Mouse (Mus musculus): ENCODE measurements around the gene Cs. TPM values are rescaled to one million over a fixed set of nuclear protein-coding genes. Genes with fewer than 3 reads are reported as not detected.

The Cs gene
- polyA plus RNA-seq, 1 experiment from 2014 or later, result 265 TPM

- Histone ChIP-seq H3K27me3 (ENCODE audit: poor library complexity, severe bottlenecking) (no peaks in the 10 kb centered on the region), H3K36me3 (replicated peaks) (peaks cover 100% of the 10 kb centered on the region), H3K9me3 (no peaks in the 10 kb centered on the region), H3K4me3 (no peak overlapping the region), H3K27ac (no peak overlapping the region), H3K4me1 (no peaks in the 10 kb centered on the region)
- no peak for DNase-seq (ENCODE audit: extremely low spot score, low spot score)
- 89% methylated on average over 7 of the region's 7 CpGs for WGBS
These were observed 48.4 kb downstream of the Cs start for GRCm38 (mm10) chr10:128385902-128386301.

GRCm38 (mm10) chr10:128388941-128389340, 51.4 kb downstream of the Cs start:
- Histone ChIP-seq H3K27ac (no peak overlapping the region), H3K4me3 (no peak overlapping the region), H3K4me1 (peaks cover 10% of the 10 kb centered on the region; the same call in 1 of the 2 replicates), H3K9me3 (no peaks in the 10 kb centered on the region), H3K36me3 (replicated peaks) (peaks cover 100% of the 10 kb centered on the region), H3K27me3 (ENCODE audit: poor library complexity, severe bottlenecking) (no peaks in the 10 kb centered on the region)
- 94% methylated on average over 14 of the region's 14 CpGs for WGBS
- DNase-seq (ENCODE audit: extremely low spot score, low spot score), result no peak

DNA sequence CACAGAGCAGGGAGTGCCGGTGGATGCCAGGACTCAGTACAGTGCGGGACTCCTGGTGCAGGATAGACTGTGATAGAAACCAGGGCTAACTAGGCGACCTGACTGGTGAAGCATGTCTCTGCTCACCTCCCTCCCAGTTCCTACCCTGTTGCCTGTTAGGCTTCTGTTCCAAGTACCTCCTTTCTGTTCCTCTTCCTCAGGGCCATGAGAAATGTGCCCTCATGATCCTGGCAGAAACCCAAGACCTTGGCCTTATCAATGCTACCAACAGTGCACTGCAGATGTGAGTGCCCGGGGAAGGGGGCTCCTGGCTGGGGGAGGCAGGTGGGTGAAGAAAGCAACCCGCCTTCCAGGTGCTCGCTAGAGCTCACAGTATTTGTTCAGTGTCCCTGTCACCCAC, 52.0 kb downstream of the Cs start:
- peaks cover 100% of the 10 kb centered on the region for H3K36me3 ChIP-seq (replicated peaks)
- no peaks in the 10 kb centered on the region for H3K27me3 ChIP-seq (ENCODE audit: poor library complexity, severe bottlenecking)
- WGBS, result 92% methylated on average over 6 of the region's 6 CpGs

DNA sequence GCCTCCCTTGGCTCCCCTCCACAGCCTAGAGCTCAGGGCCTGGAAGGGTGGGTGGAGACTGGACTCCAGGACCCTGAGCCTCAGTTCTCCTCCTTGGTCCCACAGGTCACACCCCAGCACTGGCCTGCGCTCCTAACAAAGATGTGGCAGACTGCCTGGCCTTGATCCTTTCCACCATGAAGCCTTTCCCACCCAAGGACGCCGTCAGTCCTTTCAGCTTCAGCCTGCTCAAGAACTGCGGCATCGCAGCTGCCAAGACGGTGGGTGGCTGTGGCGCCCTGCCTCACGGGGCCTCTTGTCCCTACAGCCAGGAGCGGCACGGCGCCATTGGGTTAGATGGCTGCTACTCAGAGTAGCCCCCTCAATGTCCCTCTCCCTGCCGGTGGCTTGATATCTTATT, 52.8 kb downstream of the Cs start:
- H3K27ac ChIP-seq, result no peak overlapping the region
- no peaks in the 10 kb centered on the region for H3K9me3 ChIP-seq
- peaks cover 100% of the 10 kb centered on the region for H3K36me3 ChIP-seq (replicated peaks)
- 91% methylated on average over 12 of the region's 12 CpGs for WGBS
- DNase-seq (ENCODE audit: extremely low spot score, low spot score), result no peak
- no peak overlapping the region for H3K4me3 ChIP-seq
- no peaks in the 10 kb centered on the region for H3K27me3 ChIP-seq (ENCODE audit: poor library complexity, severe bottlenecking)
- H3K4me1 ChIP-seq, result peaks cover 18% of the 10 kb centered on the region; the same call in 1 of the 2 replicates

More for the DNA sequence above, 52.0 kb downstream of the Cs start:
- no peak overlapping the region for H3K4me3 ChIP-seq
- peaks cover 15% of the 10 kb centered on the region; the same call in 1 of the 2 replicates for H3K4me1 ChIP-seq
- H3K27ac ChIP-seq, result no peak overlapping the region
- no peaks in the 10 kb centered on the region for H3K9me3 ChIP-seq
- no peak for DNase-seq (ENCODE audit: extremely low spot score, low spot score)

DNA sequence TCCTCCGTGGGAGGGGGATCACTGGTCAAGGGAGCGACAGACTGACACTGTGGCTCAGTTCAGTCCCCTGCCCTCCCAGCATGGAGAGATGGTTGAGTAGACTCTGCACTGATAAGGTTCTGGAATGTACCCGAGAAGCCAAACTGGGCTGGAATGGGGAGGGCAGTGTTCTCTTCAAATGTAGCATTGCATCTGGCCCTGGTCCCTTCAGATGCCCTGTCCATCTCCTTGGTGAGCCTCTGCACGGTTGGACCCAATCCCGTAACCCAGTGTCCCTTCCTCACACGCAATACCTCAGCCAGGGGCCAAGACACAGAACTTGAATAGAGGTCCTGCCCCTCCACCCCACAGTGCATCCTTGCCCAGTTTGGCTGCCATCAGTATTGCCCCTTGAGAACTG, 54.3 kb downstream of the Cs start:
- Histone ChIP-seq H3K27ac (no peak overlapping the region), H3K4me1 (peaks cover 28% of the 10 kb centered on the region), H3K36me3 (replicated peaks) (peaks cover 100% of the 10 kb centered on the region), H3K27me3 (ENCODE audit: poor library complexity, severe bottlenecking) (no peaks in the 10 kb centered on the region), H3K4me3 (no peak overlapping the region), H3K9me3 (no peaks in the 10 kb centered on the region)
- DNase-seq (ENCODE audit: extremely low spot score, low spot score), result no peak
- WGBS, result 79% methylated on average over 6 of the region's 6 CpGs

GRCm38 (mm10) chr10:128396017-128396673, 58.6 kb downstream of the Cs start:
- no peak for DNase-seq (ENCODE audit: extremely low spot score, low spot score)
- Histone ChIP-seq H3K27me3 (ENCODE audit: poor library complexity, severe bottlenecking) (no peaks in the 10 kb centered on the region), H3K4me1 (peaks cover 52% of the 10 kb centered on the region), H3K4me3 (no peak overlapping the region), H3K27ac (no peak overlapping the region), H3K36me3 (replicated peaks) (peaks cover 72% of the 10 kb centered on the region), H3K9me3 (no peaks in the 10 kb centered on the region)
- 77% methylated on average over 11 of the region's 11 CpGs for WGBS

DNA sequence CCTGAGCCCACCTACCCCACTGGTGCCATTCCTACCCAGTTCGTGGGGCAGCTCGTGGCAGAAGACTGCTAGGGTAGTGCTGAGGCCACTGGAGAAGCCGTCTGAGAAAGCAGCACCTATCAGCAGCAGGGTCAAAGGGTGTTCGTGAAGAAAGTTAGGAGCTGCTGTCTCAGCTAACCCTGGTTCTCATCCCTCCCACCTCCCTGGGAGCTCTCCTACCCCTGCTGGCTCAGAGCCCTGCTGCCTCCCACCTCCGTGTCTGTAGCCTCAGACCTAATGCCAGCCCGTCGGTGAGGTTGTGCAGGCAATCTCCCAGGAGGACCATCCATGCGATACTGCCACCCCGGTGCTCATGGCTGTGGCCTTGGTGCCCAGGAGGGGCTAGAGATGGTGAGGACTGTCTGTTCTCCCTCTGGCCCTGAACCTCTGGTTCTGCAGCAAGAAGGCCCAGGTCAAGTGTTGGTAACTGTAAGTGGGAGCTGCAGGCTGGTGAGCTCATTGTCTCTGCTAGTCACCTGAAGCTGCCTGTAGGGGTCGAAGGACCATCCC, 59.3 kb downstream of the Cs start:
- no peaks in the 10 kb centered on the region for H3K27me3 ChIP-seq (ENCODE audit: poor library complexity, severe bottlenecking)
- no peak overlapping the region; the same call in 1 of the 2 replicates for H3K4me3 ChIP-seq
- peaks cover 56% of the 10 kb centered on the region for H3K4me1 ChIP-seq
- H3K36me3 ChIP-seq (replicated peaks), result peaks cover 72% of the 10 kb centered on the region
- no peak for DNase-seq (ENCODE audit: extremely low spot score, low spot score)
- WGBS, result 79% methylated on average over 10 of the region's 10 CpGs
- no peak overlapping the region for H3K27ac ChIP-seq
- H3K9me3 ChIP-seq, result no peaks in the 10 kb centered on the region

GRCm38 (mm10) chr10:128397466-128397865, 59.9 kb downstream of the Cs start:
- no peak for DNase-seq (ENCODE audit: extremely low spot score, low spot score)
- Histone ChIP-seq H3K27me3 (ENCODE audit: poor library complexity, severe bottlenecking) (no peaks in the 10 kb centered on the region), H3K4me1 (peaks cover 56% of the 10 kb centered on the region), H3K4me3 (no peak overlapping the region), H3K9me3 (no peaks in the 10 kb centered on the region), H3K27ac (no peak overlapping the region), H3K36me3 (replicated peaks) (peaks cover 68% of the 10 kb centered on the region)
- 71% methylated on average over 7 of the region's 7 CpGs for WGBS

- Histone ChIP-seq H3K27me3 (ENCODE audit: poor library complexity, severe bottlenecking) (no peaks in the 10 kb centered on the region), H3K9me3 (no peaks in the 10 kb centered on the region), H3K36me3 (replicated peaks) (peaks cover 62% of the 10 kb centered on the region), H3K4me3 (no peak overlapping the region; the same call in 1 of the 2 replicates), H3K4me1 (peaks cover 37% of the 10 kb centered on the region), H3K27ac (no peak overlapping the region)
- no peak for DNase-seq (ENCODE audit: extremely low spot score, low spot score)
- WGBS, result 35% methylated on average over 5 of the region's 5 CpGs
These were observed 62.8 kb downstream of the Cs start for GRCm38 (mm10) chr10:128400338-128400737.

DNA sequence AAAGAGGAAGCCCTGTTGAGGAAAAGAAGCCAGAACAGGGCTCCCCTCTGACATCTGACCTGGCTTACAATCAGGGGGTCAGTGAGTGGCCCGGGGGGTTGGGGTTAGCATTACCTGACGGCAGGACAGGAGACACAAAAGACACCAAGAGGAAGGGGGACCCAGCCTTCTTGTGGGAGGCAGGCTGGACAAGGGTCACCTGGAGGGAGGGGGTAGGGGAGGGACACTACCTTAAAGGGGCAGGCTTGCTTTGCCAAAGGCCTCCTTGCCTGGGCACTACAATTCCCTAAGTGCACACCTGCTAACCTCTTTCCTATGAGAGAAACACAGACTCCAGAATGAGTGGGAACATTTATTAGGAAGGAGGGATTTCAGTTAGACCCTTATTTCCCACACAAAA, 63.5 kb downstream of the Cs start, which contains the start of gene Slc39a5:
Gene Slc39a5 (minus strand): TSS at position 174 of the 400 bp plus-strand sequence.
- no peak for DNase-seq (ENCODE audit: extremely low spot score, low spot score)
- Histone ChIP-seq H3K27me3 (ENCODE audit: poor library complexity, severe bottlenecking) (no peaks in the 10 kb centered on the region), H3K4me1 (peaks cover 31% of the 10 kb centered on the region), H3K36me3 (replicated peaks) (peaks cover 62% of the 10 kb centered on the region), H3K4me3 (no peak within 1 kb of the TSS; the same call in 1 of the 2 replicates), H3K27ac (no peak within 1 kb of the TSS), H3K9me3 (no peaks in the 10 kb centered on the region)
- WGBS, result 12% methylated on average over 2 of the region's 2 CpGs

DNA sequence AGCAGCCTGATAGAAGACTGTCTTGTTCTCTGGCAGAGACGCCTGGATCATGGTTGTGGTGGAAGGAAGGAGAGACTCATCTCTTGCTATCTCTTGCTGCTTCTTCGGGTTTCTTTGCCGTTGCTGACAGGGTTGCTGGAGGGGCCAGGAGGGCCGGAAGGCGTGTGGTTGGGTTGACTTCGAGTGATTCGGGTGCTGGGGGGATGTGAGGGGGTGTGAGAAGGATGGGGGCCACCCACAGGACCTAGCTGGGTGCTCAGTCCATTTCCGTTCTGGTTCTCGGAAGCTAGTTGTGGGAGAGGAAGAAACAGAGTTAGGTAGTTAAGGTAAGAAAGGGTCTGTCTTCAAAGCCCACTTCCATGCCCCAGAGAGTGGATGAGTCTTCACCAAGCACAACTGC, 64.1 kb downstream of the Cs start:
- Histone ChIP-seq H3K9me3 (no peaks in the 10 kb centered on the region), H3K27me3 (ENCODE audit: poor library complexity, severe bottlenecking) (no peaks in the 10 kb centered on the region), H3K27ac (no peak overlapping the region), H3K36me3 (replicated peaks) (peaks cover 62% of the 10 kb centered on the region), H3K4me1 (peaks cover 30% of the 10 kb centered on the region), H3K4me3 (no peak overlapping the region)
- DNase-seq (ENCODE audit: extremely low spot score, low spot score), result no peak
- WGBS, result 84% methylated on average over 9 of the region's 9 CpGs

GRCm38 (mm10) chr10:128403931-128404330, 66.4 kb downstream of the Cs start:
- Histone ChIP-seq H3K27ac (no peak overlapping the region), H3K9me3 (no peaks in the 10 kb centered on the region), H3K4me3 (no peak overlapping the region), H3K4me1 (peaks cover 28% of the 10 kb centered on the region), H3K27me3 (ENCODE audit: poor library complexity, severe bottlenecking) (no peaks in the 10 kb centered on the region), H3K36me3 (replicated peaks) (peaks cover 73% of the 10 kb centered on the region)
- DNase-seq (ENCODE audit: extremely low spot score, low spot score), result no peak
- 91% methylated on average over 7 of the region's 7 CpGs for WGBS

All from forebrain, embryonic 10.5 days (tissue).